Mouse (Mus musculus) small intestine, adult 2 months (tissue): Measurements from ENCODE around the gene Smpdl3b. TPM values are rescaled to one million over a fixed set of nuclear protein-coding genes. Genes with fewer than 3 reads are reported as not detected.
"Not testable (repeated sequence)": the region's sequence is repeated elsewhere in the genome, so short reads cannot be mapped to it uniquely, and the experiment has no call there.

Experiments used
- H3K27ac ChIP-seq: fragments of 200-500 bp; 2 replicates; pipeline ENCODE4 v1.5.1; 2012; ENCODE audit warnings: low read depth, low read length, control low read depth, inconsistent platforms; ENCODE audit not compliant: insufficient read depth
- H3K27me3 ChIP-seq: fragments of 200-500 bp; 2 replicates; pipeline ENCODE4 v1.6.1; 2012; ENCODE audit warnings: mild to moderate bottlenecking, moderate library complexity, low read length, inconsistent platforms; ENCODE audit not compliant: control insufficient read depth, insufficient read depth
- H3K36me3 ChIP-seq: fragments of 200-500 bp; 2 replicates; pipeline ENCODE4 v1.6.1; 2012; ENCODE audit warnings: mild to moderate bottlenecking, low read length, control low read depth, inconsistent platforms; ENCODE audit not compliant: control insufficient read depth, insufficient read depth
- H3K4me1 ChIP-seq: fragments of 200-500 bp; 2 replicates; pipeline ENCODE4 v1.6.1; 2012; ENCODE audit warnings: low read length, inconsistent platforms, mixed read lengths; ENCODE audit not compliant: control insufficient read depth, insufficient read depth, insufficient read length
- H3K4me3 ChIP-seq: fragments of 200-500 bp; 2 replicates; pipeline ENCODE4 v1.5.1; 2012; ENCODE audit warnings: low read depth, mild to moderate bottlenecking, control low read depth, inconsistent platforms, low read length, moderate library complexity
- CTCF ChIP-seq: fragments of 200-500 bp; IDR thresholded peaks from 2 replicates; pipeline ENCODE4 v1.5.1; 2012; ENCODE audit warnings: low read depth, mild to moderate bottlenecking, control low read depth, inconsistent platforms, low read length, moderate library complexity, mixed read lengths; ENCODE audit not compliant: insufficient replicate concordance, insufficient read length; ENCODE audit errors: extremely low read depth
- POLR2A ChIP-seq: fragments of 200-500 bp; IDR thresholded peaks from 2 replicates; pipeline ENCODE4 v1.6.1; 2012; ENCODE audit warnings: low read depth, mild to moderate bottlenecking, control low read depth, inconsistent platforms, low read length, moderate library complexity
- WGBS: fragments of 180-500 bp; shearing (Covaris S2); methylation state at CpG from one replicate; pipeline ENCODE4 v1.1.7; 2018; 5-methylcytosine and 5-hydroxymethylcytosine counted together
- polyA plus RNA-seq: library from polyadenylated mRNA; depleted of rRNA; stranded (reverse); fragments of >200 nt; gene quantifications from 2 replicates; pipeline ENCODE4 v1.2.3, GENCODE M21; 2012

Smpdl3b gene
- polyA plus RNA-seq, 1 experiment: 126 TPM

DNA sequence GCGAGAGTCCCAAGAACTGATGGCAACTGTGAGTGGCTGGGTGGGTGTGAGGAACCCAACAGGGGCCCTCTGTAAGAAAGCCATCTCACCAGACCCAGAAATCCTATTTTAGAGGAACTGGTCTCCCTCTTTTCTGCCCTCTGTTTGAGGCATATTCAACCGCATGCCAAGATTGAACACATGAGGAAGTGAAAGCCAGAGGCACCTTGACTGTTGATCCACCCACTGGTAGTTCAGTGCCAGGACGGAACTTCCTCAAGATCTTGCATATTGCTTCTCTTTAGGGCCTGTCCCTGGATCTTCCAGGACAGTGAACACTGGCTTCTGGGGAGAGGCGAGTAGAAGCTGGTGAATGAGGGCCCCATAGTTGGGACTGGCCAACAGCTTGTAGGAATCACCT lies 23.2 kb upstream of the Smpdl3b start:
- H3K27ac ChIP-seq: peak overlapping the region; percentile 20; the same call in 1 of the 2 replicates
- H3K4me3 ChIP-seq: no peak overlapping the region
- TF ChIP-seq POLR2A (no peak), CTCF (no peak)
- H3K36me3 ChIP-seq: peaks cover 29% of the 10 kb centered on the region
- H3K27me3 ChIP-seq: no peaks in the 10 kb centered on the region
- 44% methylated on average over 4 of the region's 4 CpGs for WGBS
- peaks cover 8% of the 10 kb centered on the region; the same call in 1 of the 2 replicates for H3K4me1 ChIP-seq

DNA sequence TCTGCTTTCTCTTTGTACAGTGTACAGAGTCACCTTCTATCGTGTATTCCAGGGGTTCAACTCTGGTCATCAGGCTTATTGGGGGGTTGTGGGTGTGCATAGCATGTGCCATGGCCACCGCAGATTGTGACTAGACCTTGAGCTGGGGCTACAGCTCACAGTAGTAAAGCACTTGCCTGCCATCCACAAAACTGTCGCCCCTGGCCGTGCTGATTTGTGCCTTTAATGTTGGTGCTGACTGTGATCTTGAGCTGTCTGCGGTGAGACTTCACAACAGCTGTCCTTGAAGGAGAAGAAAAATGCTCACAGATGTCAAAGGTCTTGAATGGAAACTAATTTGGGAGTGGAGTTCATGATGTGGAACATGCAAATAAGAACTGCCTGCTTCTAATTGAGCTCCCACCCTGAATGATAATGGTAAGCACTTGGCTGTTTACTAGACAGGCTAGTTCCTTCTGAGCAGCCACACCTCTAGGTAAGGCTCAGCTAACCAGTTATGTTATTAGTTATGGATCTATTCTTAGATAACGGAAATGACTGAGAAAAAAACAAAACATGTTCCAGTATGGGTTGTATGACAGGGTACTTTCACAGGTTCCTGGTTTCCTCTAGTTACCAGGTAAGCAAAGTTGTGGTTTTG lies 21.6 kb upstream of the Smpdl3b start:
- no peaks in the 10 kb centered on the region for H3K27me3 ChIP-seq
- H3K27ac ChIP-seq: no peak overlapping the region
- 90% methylated on average over 6 of the region's 6 CpGs for WGBS
- TF ChIP-seq POLR2A: no peak
- TF ChIP-seq CTCF: no peak
- H3K36me3 ChIP-seq: peaks cover 43% of the 10 kb centered on the region
- peaks cover 8% of the 10 kb centered on the region; the same call in 1 of the 2 replicates for H3K4me1 ChIP-seq
- H3K4me3 ChIP-seq: no peak overlapping the region

DNA sequence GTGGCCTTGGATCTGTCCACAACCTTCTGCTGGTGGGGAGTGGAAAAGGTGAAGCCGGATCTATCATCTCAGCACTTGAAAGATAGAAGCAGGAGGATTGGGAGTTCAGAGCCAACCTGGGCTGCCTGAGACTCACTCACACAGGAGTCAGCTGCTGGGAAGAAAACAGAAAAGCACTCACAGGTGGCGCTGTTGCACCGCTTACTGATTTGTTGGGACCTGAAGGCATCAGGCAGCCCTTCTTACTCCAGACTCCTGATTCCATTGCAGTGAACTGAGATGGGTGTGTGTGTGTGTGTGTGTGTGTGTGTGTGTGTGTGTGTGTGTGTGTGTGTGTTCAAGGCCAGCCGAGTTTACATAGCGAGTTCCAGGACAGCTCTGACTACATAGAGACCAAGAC lies 19.7 kb upstream of the Smpdl3b start:
- peaks cover 8% of the 10 kb centered on the region; the same call in 1 of the 2 replicates for H3K4me1 ChIP-seq
- H3K27me3 ChIP-seq: no peaks in the 10 kb centered on the region
- 77% methylated on average over 5 of the region's 5 CpGs for WGBS
- peaks cover 54% of the 10 kb centered on the region for H3K36me3 ChIP-seq
- H3K27ac ChIP-seq: no peak overlapping the region
- peak; percentile 60; the same call in 1 of the 2 replicates for TF ChIP-seq CTCF
- no peak for TF ChIP-seq POLR2A
- no peak overlapping the region for H3K4me3 ChIP-seq

DNA sequence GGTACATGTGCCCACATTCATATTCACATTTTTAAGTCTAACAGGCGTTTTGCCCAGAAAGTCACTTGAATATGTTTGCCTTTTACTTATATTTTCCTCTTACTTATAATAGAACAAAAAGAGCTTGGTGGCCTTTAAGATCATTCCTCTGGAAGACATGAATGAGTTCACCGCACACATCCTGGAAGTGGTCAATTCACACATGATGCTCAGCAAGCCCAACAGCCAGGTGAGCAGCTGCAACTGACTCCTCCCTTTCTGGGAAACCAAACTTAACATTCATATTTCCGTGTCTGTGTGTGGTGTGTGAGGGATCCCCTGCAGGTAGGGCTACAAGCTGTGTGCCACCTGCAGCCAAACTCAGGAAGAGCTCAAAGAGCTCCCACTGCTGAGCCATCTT lies 17.9 kb upstream of the Smpdl3b start:
- 0 out of 2 replicates have a peak, but pooled peaks cover 2% of the 10 kb centered on the region for H3K4me1 ChIP-seq
- peaks cover 62% of the 10 kb centered on the region for H3K36me3 ChIP-seq
- H3K4me3 ChIP-seq: no peak overlapping the region
- H3K27me3 ChIP-seq: no peaks in the 10 kb centered on the region
- TF ChIP-seq POLR2A: no peak
- 68% methylated on average over 3 of the region's 3 CpGs for WGBS
- H3K27ac ChIP-seq: no peak overlapping the region

DNA sequence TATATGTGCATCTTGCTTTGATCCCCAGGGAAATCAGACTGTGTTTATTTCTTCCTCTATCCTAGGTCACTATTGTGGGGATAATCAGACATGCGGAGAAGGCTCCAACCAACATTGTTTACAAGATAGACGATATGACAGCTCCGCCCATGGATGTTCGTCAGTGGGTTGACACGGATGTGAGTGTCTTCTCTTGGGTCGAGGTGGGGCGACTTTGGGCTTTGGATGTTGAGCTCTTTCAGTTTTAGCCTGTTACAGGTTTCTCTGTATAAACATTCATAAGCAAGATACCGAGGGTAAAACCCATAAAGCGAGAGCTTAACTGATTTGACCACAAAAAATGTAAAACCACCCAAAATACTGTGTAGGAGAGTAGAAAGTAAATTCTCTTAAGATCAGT lies 14.7 kb upstream of the Smpdl3b start:
- Histone ChIP-seq H3K4me3 (no peak overlapping the region), H3K27ac (no peak overlapping the region), H3K27me3 (no peaks in the 10 kb centered on the region), H3K36me3 (peaks cover 45% of the 10 kb centered on the region), H3K4me1 (no peaks in the 10 kb centered on the region)
- 88% methylated on average over 9 of the region's 9 CpGs for WGBS
- TF ChIP-seq POLR2A (no peak), CTCF (no peak)

DNA sequence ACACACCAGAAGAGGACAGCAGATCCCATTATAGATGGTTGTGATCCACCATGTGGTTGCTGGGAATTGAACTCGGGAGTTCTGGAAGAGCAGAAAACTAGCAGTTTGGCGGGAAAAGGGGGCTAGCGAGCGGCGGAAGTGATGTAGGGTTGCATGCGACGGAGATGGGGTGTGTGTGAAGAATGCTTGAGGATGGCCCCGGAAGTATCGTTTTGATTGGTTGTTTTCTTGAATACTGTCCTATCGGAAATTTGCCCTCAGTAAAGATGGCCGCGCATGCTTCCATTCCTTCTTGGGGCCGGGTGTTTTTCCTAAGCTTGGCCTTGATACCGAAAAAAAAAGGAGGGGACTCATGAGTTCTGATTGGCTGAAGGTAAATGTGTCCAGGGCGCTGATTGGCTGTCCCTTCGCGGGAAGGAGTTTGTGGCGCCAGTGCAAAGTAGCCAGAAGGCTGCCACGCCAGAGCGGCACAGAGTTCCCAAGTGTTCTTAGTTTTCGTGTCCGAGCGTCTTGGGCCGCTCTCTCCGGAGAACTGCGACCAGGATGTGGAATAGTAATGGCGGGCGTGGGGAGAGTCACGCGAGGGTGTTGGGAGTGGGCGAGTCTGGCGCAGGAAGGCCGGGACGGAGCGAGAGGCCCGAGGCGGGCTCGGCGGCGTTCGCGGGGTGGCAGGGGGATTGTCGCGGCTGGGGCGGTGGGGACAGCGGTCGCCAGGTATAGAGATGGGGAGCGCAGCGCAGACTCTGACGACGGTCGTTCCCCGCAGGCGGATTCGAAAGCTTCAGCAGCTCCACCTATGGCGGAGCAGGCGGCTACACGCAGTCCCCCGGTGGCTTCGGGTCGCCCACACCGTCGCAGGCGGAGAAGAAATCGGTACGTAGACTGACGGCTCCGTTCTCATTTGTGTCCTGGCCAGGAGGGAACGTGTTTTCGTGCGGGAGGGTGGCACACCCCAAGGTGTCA lies 11.1 kb upstream of the Smpdl3b start, which contains the start of gene Rpa2:
Gene Rpa2, plus strand, starts transcription at position 419 of the 963 bp plus-strand sequence.
- peak within 1 kb of the TSS; percentile 89 for H3K4me3 ChIP-seq
- H3K27me3 ChIP-seq: no peaks in the 10 kb centered on the region
- H3K36me3 ChIP-seq: peaks cover 18% of the 10 kb centered on the region
- TF ChIP-seq CTCF: no peak
- TF ChIP-seq POLR2A: peak; percentile 9; the same call in 1 of the 2 replicates
- WGBS: under 1% methylated on average over 71 of the region's 71 CpGs
- peaks cover 4% of the 10 kb centered on the region; the same call in 1 of the 2 replicates for H3K4me1 ChIP-seq
- H3K27ac ChIP-seq: peak within 1 kb of the TSS; percentile 15; the same call in 1 of the 2 replicates

DNA sequence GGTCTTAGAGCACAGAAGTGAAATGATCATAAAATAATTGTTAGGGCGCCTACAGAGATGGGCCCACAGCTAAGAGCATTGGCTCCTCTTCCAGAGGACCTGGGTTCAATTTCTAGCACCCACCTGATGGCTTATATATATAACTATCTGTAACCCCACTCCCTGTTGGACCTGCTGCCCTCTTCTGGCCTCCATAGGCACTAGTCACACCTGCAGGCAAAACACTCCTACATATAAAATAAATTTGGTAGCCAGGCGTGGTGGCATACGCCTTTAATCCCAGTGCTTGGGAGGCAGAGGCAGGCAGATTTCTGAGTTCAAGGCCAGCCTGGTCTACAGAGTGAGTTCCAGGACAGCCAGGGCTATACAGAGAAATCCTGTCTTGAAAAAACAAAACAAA lies 6.1 kb upstream of the Smpdl3b start:
- Histone ChIP-seq H3K4me1 (peaks cover 21% of the 10 kb centered on the region), H3K27ac (peak overlapping the region; percentile 80)
- H3K36me3 ChIP-seq, H3K4me3 ChIP-seq, H3K27me3 ChIP-seq: not testable (repeated sequence)
- peak; percentile 37; the same call in 1 of the 2 replicates for TF ChIP-seq CTCF
- WGBS: 81% methylated on average over 3 of the region's 3 CpGs
